Mouse (Mus musculus) adrenal gland, adult 2 months (tissue): Measurements from ENCODE around the gene Lrwd1. TPM values are rescaled to one million over a fixed set of nuclear protein-coding genes. Genes with fewer than 3 reads are reported as not detected.

ENCODE experiments used
- DNase-seq: peaks from one replicate; pipeline ENCODE4 v3.0.0; 2021
- microRNA-seq, 2 experiments: library from miRNA; unstranded; fragments of <30 nt; microRNA quantifications; one replicate each; pipeline ENCODE4 v1.2.0; 2021
- polyA plus RNA-seq: library from polyadenylated mRNA; depleted of rRNA; stranded (reverse); fragments of >200 nt; gene quantifications from 2 replicates; pipeline ENCODE4 v1.2.3, GENCODE M21; 2012; rRNA removed
- total RNA-seq, 2 experiments: library from RNA; stranded (reverse); gene quantifications; 2 replicates each; pipeline ENCODE4 v1.2.3; 2021

The Lrwd1 gene
- total and polyA plus RNA-seq, 3 experiments: 8.0 to 24.8 (median 11.9) TPM

GRCm38 (mm10) chr5:136091927-136092326 lies 43.9 kb downstream of the Lrwd1 start:
- no peak for DNase-seq

- no peak for DNase-seq
Measured at GRCm38 (mm10) chr5:136088821-136089575, 46.9 kb downstream of the Lrwd1 start.

GRCm38 (mm10) chr5:136086290-136086689 lies 49.6 kb downstream of the Lrwd1 start:
- no peak for DNase-seq

- DNase-seq: peak; percentile 80
Measured at GRCm38 (mm10) chr5:136084891-136085651, 50.8 kb downstream of the Lrwd1 start.

GRCm38 (mm10) chr5:136084144-136084881 lies 51.6 kb downstream of the Lrwd1 start:
- DNase-seq: peak; percentile 55

GRCm38 (mm10) chr5:136083669-136084107 lies 52.2 kb downstream of the Lrwd1 start, which contains the start of gene Rasa4:
TSS of gene Rasa4 (plus strand) at chr5:136083916.
- peak; percentile 96 for DNase-seq

GRCm38 (mm10) chr5:136082345-136082744 lies 53.5 kb downstream of the Lrwd1 start:
- no peak for DNase-seq

GRCm38 (mm10) chr5:136078136-136078535 lies 57.7 kb downstream of the Lrwd1 start:
- no peak for DNase-seq

GRCm38 (mm10) chr5:136077001-136077550 lies 58.8 kb downstream of the Lrwd1 start:
- DNase-seq: peak; percentile 11

- no peak for DNase-seq
Measured at GRCm38 (mm10) chr5:136076284-136076683, 59.6 kb downstream of the Lrwd1 start.

GRCm38 (mm10) chr5:136075076-136075475 lies 60.8 kb downstream of the Lrwd1 start:
- DNase-seq: no peak

GRCm38 (mm10) chr5:136073526-136073925 lies 62.3 kb downstream of the Lrwd1 start:
- no peak for DNase-seq

- no peak for DNase-seq
Measured at GRCm38 (mm10) chr5:136073051-136073450, 62.8 kb downstream of the Lrwd1 start.

Small RNAs within 50 kb of the gene (microRNA-seq; reads per million reads assigned to microRNA genes)
- 3.7 reads per million in 2 experiments for gene Mir7035

Other genes starting within 250 kb of the Lrwd1 start
- 100 to 1,000 TPM; 236 to 614 TPM for gene Hspb1, start 248.2 kb downstream of the Lrwd1 start, total RNA-seq
- gene Hspb1, start 248.2 kb downstream of the Lrwd1 start, polyA plus RNA-seq: 309 and 678 TPM in 2 replicates
- 100 to 1,000 TPM; 563 to 611 TPM for gene Ywhag, start 201.5 kb downstream of the Lrwd1 start, total RNA-seq
- 227 and 268 TPM in 2 replicates for gene Ywhag, start 201.5 kb downstream of the Lrwd1 start, polyA plus RNA-seq
- 1 to 10 TPM; 2.8 to 3.1 TPM for gene Ssc4d, start 161.5 kb downstream of the Lrwd1 start, total RNA-seq
- gene Ssc4d, start 161.5 kb downstream of the Lrwd1 start, polyA plus RNA-seq: 4.3 and 11.1 TPM in 2 replicates
- gene Zp3, start 156.0 kb downstream of the Lrwd1 start, total RNA-seq: not detected
- not detected in 2 replicates for gene Zp3, start 156.0 kb downstream of the Lrwd1 start, polyA plus RNA-seq
- 10 to 100 TPM; 13.6 to 19.0 TPM for gene Dtx2, start 141.3 kb downstream of the Lrwd1 start, total RNA-seq
- gene Dtx2, start 141.3 kb downstream of the Lrwd1 start, polyA plus RNA-seq: 30.1 and 34.3 TPM in 2 replicates
- 10 to 100 TPM in 1 of 2 experiments, 1 to 10 TPM in 1; 8.8 to 10.8 TPM for gene Upk3b, start 97.6 kb downstream of the Lrwd1 start, total RNA-seq
- gene Upk3b, start 97.6 kb downstream of the Lrwd1 start, polyA plus RNA-seq: 8.5 and 8.9 TPM in 2 replicates
- under 1 TPM in 1 of 2 experiments, not detected in 1; 0.35 TPM for gene Upk3bl, start 81.6 kb downstream of the Lrwd1 start, total RNA-seq
- 0.30 TPM in 1 of 2 replicates, not detected in the other for gene Upk3bl, start 81.6 kb downstream of the Lrwd1 start, polyA plus RNA-seq
- 10 to 100 TPM; 10.5 to 14.7 TPM for gene Rasa4, start 52.2 kb downstream of the Lrwd1 start, total RNA-seq
- 29.5 and 34.4 TPM in 2 replicates for gene Rasa4, start 52.2 kb downstream of the Lrwd1 start, polyA plus RNA-seq
- 10 to 100 TPM; 88.6 to 94.3 TPM for gene Polr2j, start 19.4 kb downstream of the Lrwd1 start, total RNA-seq
- gene Polr2j, start 19.4 kb downstream of the Lrwd1 start, polyA plus RNA-seq: 22.3 and 34.0 TPM in 2 replicates
- gene Alkbh4, start 72 bp upstream of the Lrwd1 start, total RNA-seq: 1 to 10 TPM; 7.8 to 8.9 TPM
- 16.3 and 20.6 TPM in 2 replicates for gene Alkbh4, start 72 bp upstream of the Lrwd1 start, polyA plus RNA-seq
- gene Orai2, start 34.6 kb upstream of the Lrwd1 start, total RNA-seq: 1 to 10 TPM; 2.5 to 4.0 TPM
- 9.5 and 9.7 TPM in 2 replicates for gene Orai2, start 34.6 kb upstream of the Lrwd1 start, polyA plus RNA-seq
- 10 to 100 TPM; 33.7 to 34.5 TPM for gene Prkrip1, start 62.9 kb upstream of the Lrwd1 start, total RNA-seq
- 2.5 and 4.3 TPM in 2 replicates for gene Prkrip1, start 62.9 kb upstream of the Lrwd1 start, polyA plus RNA-seq
- 10 to 100 TPM; 27.0 to 30.0 TPM for gene Sh2b2, start 110.5 kb upstream of the Lrwd1 start, total RNA-seq
- 57.6 and 89.9 TPM in 2 replicates for gene Sh2b2, start 110.5 kb upstream of the Lrwd1 start, polyA plus RNA-seq